Mouse (Mus musculus) liver, embryonic 14.5 days (tissue): ENCODE measurements at regions not wholly inside any gene's neighbourhood (a gene's known extent, or its start where the extent isn't known, plus 50 kb on each side); places are given as distances from the start of the nearest gene placed in this dataset.

ENCODE experiments used
- CTCF ChIP-seq: IDR thresholded peaks from 2 replicates; pipeline ENCODE4 v1.5.1; 2016; ENCODE audit warnings: antibody characterized with exemption, low read depth, control low read depth
- EP300 ChIP-seq: IDR thresholded peaks from 2 replicates; pipeline ENCODE4 v1.6.1; 2016; ENCODE audit warnings: antibody characterized with exemption, low read depth

DNA sequence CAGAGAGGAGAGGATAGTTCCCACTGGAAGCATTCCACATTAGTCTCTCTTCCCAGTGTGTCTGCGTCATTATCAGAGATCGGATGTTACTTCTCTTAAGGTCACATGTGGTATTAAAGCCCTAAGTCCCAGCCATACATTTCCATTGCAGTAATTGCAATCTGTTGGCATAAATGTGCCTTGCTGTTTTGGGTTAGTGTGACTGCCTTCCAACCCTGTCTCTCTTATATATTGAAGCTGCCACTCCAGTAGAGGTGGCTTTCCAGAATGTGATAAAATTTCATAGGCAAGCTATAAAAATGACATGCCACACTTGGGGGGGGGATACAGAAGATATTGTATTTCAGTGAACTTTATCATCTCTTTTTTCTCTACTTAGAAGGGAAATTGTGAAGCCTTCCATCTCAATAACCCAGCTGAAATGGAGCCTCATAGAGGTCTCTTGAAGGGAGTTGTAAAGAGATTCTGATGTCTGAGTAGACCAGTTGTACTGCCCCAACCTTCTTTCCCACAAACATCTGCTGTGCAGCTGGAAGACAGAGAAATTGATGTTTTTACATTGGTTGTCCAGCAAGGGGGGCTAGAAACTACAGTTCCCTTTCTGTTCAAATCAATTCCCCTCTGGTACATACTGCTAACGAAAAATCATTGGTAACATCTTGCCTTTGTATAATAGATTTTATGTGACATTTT, 603.9 kb upstream of the Fam92a start:
- TF ChIP-seq EP300 (no peak), CTCF (no peak)
